Mouse (Mus musculus): ENCODE measurements at regions not wholly inside any gene's neighbourhood (a gene's known extent, or its start where the extent isn't known, plus 50 kb on each side); places are given as distances from the start of the nearest gene placed in this dataset.

DNA sequence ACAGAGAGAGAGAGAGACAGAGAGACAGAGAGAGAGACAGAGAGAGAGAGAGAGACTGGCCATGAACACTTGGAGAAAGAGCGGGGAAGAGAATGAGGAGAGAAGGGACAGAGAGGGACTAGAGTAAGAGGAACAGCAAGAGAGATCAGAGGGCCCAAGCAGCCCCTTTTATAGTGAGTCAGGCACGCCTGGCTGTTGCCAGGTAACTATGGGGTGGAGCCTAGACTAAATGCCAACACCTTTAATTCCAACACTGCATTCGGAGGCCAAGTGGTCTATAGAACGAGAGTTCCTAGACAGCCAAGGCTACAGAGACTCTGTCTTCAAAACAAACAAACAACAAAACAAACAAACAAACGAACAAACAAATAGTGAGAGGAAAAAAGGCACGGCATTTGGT lies 148.1 kb downstream of the Foxo1 start:
- TF ChIP-seq CTCF (IDR thresholded peaks at IDR 0.05; ENCODE audit: low read depth): no peak
- Histone ChIP-seq H3K36me3 (ENCODE audit: control insufficient read depth, insufficient read depth) (no peaks in the 10 kb centered on the region), H3K9ac (ENCODE audit: low read depth, low read length) (no peak overlapping the region), H3K4me3 (ENCODE audit: low read depth, low read length) (no peak overlapping the region), H3K4me2 (replicated peaks; ENCODE audit: low read depth) (no peak overlapping the region; the same call in 1 of the 2 replicates), H3K9me3 (ENCODE audit: control insufficient read depth) (no peaks in the 10 kb centered on the region), H3K27me3 (replicated peaks; ENCODE audit: control insufficient read depth, insufficient read depth, low read length) (no peaks in the 10 kb centered on the region), H3K4me1 (replicated peaks; ENCODE audit: control insufficient read depth, insufficient read depth, low read length) (0 out of 2 replicates have a peak, but pooled peaks cover 3% of the 10 kb centered on the region), H3K27ac (ENCODE audit: low read depth, low read length) (no peak overlapping the region)
- WGBS: 47% methylated on average over 6 of the region's 6 CpGs
- ATAC-seq: no peak

GRCm38 (mm10) chr3:52415361-52415760 lies 147.2 kb downstream of the Foxo1 start:
- no peaks in the 10 kb centered on the region for H3K9me3 ChIP-seq (ENCODE audit: control insufficient read depth)
- TF ChIP-seq CTCF (IDR thresholded peaks at IDR 0.05; ENCODE audit: low read depth): no peak
- H3K4me2 ChIP-seq (replicated peaks; ENCODE audit: low read depth): no peak overlapping the region
- H3K9ac ChIP-seq (ENCODE audit: low read depth, low read length): no peak overlapping the region
- no peak for ATAC-seq
- H3K27ac ChIP-seq (ENCODE audit: low read depth, low read length): no peak overlapping the region
- H3K4me1 ChIP-seq (replicated peaks; ENCODE audit: control insufficient read depth, insufficient read depth, low read length): 0 out of 2 replicates have a peak, but pooled peaks cover 3% of the 10 kb centered on the region
- H3K36me3 ChIP-seq (ENCODE audit: control insufficient read depth, insufficient read depth): no peaks in the 10 kb centered on the region
- 42% methylated on average over 6 of the region's 6 CpGs for WGBS
- H3K27me3 ChIP-seq (replicated peaks; ENCODE audit: control insufficient read depth, insufficient read depth, low read length): no peaks in the 10 kb centered on the region
- no peak overlapping the region for H3K4me3 ChIP-seq (ENCODE audit: low read depth, low read length)

GRCm38 (mm10) chr3:52414017-52414416 lies 145.9 kb downstream of the Foxo1 start:
- Histone ChIP-seq H3K4me2 (replicated peaks; ENCODE audit: low read depth) (no peak overlapping the region), H3K4me3 (ENCODE audit: low read depth, low read length) (no peak overlapping the region), H3K4me1 (replicated peaks; ENCODE audit: control insufficient read depth, insufficient read depth, low read length) (0 out of 2 replicates have a peak, but pooled peaks cover 3% of the 10 kb centered on the region), H3K9ac (ENCODE audit: low read depth, low read length) (no peak overlapping the region), H3K27me3 (replicated peaks; ENCODE audit: control insufficient read depth, insufficient read depth, low read length) (no peaks in the 10 kb centered on the region), H3K9me3 (ENCODE audit: control insufficient read depth) (no peaks in the 10 kb centered on the region), H3K36me3 (ENCODE audit: control insufficient read depth, insufficient read depth) (no peaks in the 10 kb centered on the region), H3K27ac (ENCODE audit: low read depth, low read length) (no peak overlapping the region)
- 0 out of 2 replicates have a peak, but pooled peaks have one; percentile 13 for ATAC-seq
- no peak for TF ChIP-seq CTCF (IDR thresholded peaks at IDR 0.05; ENCODE audit: low read depth)
- WGBS: 29% methylated on average over 6 of the region's 6 CpGs

- Histone ChIP-seq H3K27ac (ENCODE audit: low read depth, low read length) (no peak overlapping the region), H3K27me3 (replicated peaks; ENCODE audit: control insufficient read depth, insufficient read depth, low read length) (no peaks in the 10 kb centered on the region), H3K9me3 (ENCODE audit: control insufficient read depth) (no peaks in the 10 kb centered on the region), H3K4me1 (replicated peaks; ENCODE audit: control insufficient read depth, insufficient read depth, low read length) (0 out of 2 replicates have a peak, but pooled peaks cover 3% of the 10 kb centered on the region), H3K4me2 (replicated peaks; ENCODE audit: low read depth) (no peak overlapping the region), H3K36me3 (ENCODE audit: control insufficient read depth, insufficient read depth) (no peaks in the 10 kb centered on the region), H3K4me3 (ENCODE audit: low read depth, low read length) (no peak overlapping the region), H3K9ac (ENCODE audit: low read depth, low read length) (no peak overlapping the region)
- TF ChIP-seq CTCF (IDR thresholded peaks at IDR 0.05; ENCODE audit: low read depth): no peak
- 19% methylated on average over 10 of the region's 10 CpGs for WGBS
- ATAC-seq: peak; percentile 49
These were observed 145.1 kb downstream of the Foxo1 start for GRCm38 (mm10) chr3:52413187-52413746.

DNA sequence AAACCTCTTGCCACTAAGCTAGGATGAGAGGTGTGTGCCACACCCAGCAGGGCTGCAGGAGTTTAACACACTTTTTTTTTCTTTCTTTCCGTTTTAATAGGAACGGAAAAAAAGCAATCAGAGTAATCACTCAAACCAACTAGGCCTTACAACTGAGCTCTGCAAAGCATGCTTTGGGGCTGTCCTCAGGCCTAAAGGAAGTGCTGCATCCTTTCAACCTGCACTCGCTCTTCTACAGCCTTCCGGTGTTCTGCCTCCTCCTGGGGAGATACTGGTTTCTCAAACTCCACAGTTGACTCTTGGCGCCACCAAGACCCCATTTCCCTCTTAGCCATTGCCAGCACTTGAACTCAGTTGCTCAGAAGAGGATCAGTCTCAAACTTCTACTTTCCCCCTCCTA lies 143.2 kb downstream of the Foxo1 start:
- Histone ChIP-seq H3K9me3 (ENCODE audit: control insufficient read depth) (no peaks in the 10 kb centered on the region), H3K9ac (ENCODE audit: low read depth, low read length) (no peak overlapping the region), H3K36me3 (ENCODE audit: control insufficient read depth, insufficient read depth) (no peaks in the 10 kb centered on the region), H3K27ac (ENCODE audit: low read depth, low read length) (no peak overlapping the region), H3K4me3 (ENCODE audit: low read depth, low read length) (no peak overlapping the region), H3K27me3 (replicated peaks; ENCODE audit: control insufficient read depth, insufficient read depth, low read length) (no peaks in the 10 kb centered on the region), H3K4me1 (replicated peaks; ENCODE audit: control insufficient read depth, insufficient read depth, low read length) (0 out of 2 replicates have a peak, but pooled peaks cover 3% of the 10 kb centered on the region), H3K4me2 (replicated peaks; ENCODE audit: low read depth) (no peak overlapping the region)
- ATAC-seq: no peak
- no peak for TF ChIP-seq CTCF (IDR thresholded peaks at IDR 0.05; ENCODE audit: low read depth)
- 83% methylated on average over 5 of the region's 5 CpGs for WGBS

DNA sequence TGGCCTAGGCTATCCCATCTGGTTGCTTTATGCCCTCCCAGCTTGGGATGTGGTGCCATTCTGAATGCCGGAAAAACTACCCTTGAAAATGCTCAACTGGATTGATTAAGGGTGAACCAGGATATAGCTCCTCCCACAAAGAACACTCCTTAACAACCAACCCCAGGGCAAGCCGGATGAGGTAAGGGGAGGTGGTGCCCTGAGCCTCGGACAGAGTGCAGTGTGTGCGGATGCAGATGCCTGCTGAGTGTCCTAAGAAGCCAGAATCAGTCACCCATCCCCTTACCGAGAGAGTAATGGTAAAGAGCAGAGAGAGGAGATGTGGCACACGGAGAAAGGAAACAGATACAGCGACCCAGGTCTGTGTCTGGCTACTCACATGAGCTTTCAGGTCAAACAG lies 141.3 kb downstream of the Foxo1 start:
- no peaks in the 10 kb centered on the region for H3K27me3 ChIP-seq (replicated peaks; ENCODE audit: control insufficient read depth, insufficient read depth, low read length)
- ATAC-seq: no peak
- no peak overlapping the region for H3K4me2 ChIP-seq (replicated peaks; ENCODE audit: low read depth)
- no peaks in the 10 kb centered on the region for H3K36me3 ChIP-seq (ENCODE audit: control insufficient read depth, insufficient read depth)
- 0 out of 2 replicates have a peak, but pooled peaks cover 3% of the 10 kb centered on the region for H3K4me1 ChIP-seq (replicated peaks; ENCODE audit: control insufficient read depth, insufficient read depth, low read length)
- no peak for TF ChIP-seq CTCF (IDR thresholded peaks at IDR 0.05; ENCODE audit: low read depth)
- 47% methylated on average over 7 of the region's 7 CpGs for WGBS
- no peaks in the 10 kb centered on the region for H3K9me3 ChIP-seq (ENCODE audit: control insufficient read depth)
- no peak overlapping the region for H3K4me3 ChIP-seq (ENCODE audit: low read depth, low read length)
- no peak overlapping the region for H3K27ac ChIP-seq (ENCODE audit: low read depth, low read length)
- no peak overlapping the region for H3K9ac ChIP-seq (ENCODE audit: low read depth, low read length)
